Mouse (Mus musculus) mouse trophoblast stem cell (cell line): Measurements from ENCODE around the gene Angel1.

Source experiments
- in situ Hi-C, 2 experiments: fragments of 300-500 bp; cut with MseI, MboI; formaldehyde crosslinking; loops; 2 replicates in 1 of 2; 3 replicates in 1 of 2; pipeline ENCODE4 v1.15.1; 2025

The Angel1 gene

GRCm38 (mm10) chr12:86701491-86701890 lies 24.8 kb downstream of the Angel1 start:
- in situ Hi-C loops: no loop called here

DNA sequence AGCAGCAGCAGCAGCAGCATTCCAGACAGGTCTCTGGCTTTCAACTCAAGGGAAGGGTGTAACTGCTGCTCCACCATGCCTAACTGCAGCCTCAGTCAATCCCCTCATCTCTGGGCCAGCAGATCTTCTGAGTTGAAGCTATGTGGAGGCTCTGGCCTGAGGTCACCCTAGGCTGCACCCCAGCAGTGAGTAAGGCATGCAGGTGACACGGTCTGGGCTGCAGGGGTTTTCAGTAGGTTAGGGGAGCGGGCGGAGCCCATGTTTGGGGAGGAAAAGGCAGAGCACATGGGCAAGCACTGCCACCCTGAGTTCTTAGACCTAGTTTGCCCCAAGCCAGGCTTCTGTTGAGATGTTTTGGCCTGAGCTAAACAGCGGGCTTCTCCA lies 25.3 kb downstream of the Angel1 start:
- in situ Hi-C loops: no loop called here

DNA sequence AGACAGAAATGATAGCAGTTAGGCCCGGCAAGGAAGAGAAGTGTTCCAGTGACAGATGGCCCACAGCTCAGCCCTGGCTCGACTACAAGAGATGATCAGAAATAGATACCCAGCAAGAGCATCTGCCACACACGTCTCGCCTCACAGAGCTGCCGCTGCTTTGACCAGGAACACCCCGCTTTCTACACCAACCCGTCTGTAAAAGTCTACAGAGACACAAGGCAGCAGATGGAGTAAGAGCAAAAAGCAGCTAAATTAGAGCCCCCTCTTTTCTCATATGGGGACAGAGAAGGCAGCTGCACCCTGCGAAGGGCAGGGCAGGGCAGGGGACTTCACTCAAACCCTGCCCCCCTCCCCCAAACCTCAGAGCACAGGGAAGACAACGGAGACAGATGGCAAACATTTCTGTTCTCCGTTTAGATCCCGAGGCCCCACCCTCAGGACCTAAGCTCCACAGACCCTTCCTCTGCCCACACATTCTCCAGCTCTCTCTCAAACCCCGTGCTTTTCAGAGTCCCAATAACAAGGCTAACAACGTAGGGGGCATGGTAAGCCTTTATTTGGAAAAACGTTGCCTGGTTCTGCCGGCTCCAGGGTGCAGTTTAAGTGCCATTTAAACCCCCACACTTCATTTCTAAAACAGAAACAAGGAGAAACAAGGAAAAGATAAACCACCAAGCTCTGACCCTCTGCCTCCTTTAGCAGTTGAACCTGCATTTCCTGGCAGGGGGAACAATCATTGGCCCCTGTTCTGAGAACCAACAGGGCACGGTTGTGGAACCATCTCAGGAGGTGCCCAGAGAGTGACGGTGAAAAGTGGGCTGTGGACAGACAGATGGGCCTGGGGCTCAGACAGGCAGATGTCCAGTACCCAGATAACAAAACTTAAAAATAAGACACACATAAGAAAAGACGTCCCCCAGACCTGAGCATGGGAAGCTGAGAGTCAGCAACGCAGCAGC lies 26.0 kb downstream of the Angel1 start:
- in situ Hi-C loops: no loop called here

DNA sequence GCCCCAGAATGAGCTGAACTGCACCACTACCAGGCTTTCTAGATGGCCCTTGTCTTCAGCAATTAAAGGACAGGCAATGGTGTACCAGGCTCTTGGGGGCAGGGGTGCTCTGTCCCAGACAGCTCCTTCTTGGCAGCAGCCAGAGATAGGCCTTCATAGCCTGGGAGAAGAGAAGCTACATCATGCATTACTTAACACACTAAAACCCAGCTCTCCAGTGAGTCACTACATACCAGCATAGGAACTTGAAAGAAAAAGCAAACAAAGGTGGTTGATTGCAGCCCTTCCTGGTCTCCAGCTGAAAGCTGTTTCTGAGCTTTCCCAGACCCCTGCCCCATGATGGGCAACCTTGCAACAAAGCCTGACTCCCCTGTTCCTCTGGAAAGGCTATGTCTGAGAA lies 27.7 kb downstream of the Angel1 start:
- in situ Hi-C loops: no loop called here

DNA sequence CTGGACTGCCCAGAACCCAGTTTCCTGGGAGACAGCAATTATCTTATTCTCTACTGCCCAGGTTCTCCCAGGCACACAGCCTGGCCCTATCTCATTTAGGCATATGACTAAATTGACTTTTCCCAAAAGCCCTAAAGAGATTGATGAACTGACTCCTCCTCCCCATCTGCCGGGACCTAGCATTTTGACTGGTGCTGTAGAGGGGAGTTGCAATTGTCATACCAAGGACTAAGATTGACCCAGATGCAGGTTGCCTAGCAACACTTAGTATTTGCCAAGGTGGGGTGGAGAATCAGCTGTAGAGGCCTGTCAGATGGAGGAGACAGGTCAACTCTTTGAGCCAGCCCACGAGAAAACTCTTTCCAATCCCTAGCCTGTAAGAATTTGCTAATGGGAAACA lies 28.3 kb downstream of the Angel1 start:
- in situ Hi-C loops: no loop called here

GRCm38 (mm10) chr12:86694441-86694840 lies 31.8 kb downstream of the Angel1 start:
- in situ Hi-C loops: no loop called here

DNA sequence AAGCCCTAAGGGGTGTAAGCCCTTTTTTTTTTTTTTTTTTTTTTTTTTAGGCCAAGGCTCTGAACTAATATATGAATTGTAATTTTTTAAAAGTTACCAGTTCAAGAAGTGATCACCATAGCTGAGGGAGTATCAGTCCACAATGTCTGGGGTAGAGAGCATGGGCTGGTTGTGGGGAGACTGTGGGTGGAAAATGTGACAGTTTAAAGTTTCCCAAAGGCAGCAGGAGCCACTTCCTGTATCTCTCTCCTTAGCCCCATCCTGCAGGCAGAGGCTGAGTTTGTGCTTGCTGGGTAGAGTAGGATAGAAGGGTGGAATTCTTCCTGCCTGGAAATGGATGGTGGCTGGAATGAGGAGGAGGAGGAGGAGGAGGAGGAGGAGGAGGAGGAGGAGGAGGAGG lies 32.9 kb downstream of the Angel1 start:
- in situ Hi-C loops: no loop called here

GRCm38 (mm10) chr12:86692471-86693356 lies 33.5 kb downstream of the Angel1 start:
- in situ Hi-C loops: no loop called here

DNA sequence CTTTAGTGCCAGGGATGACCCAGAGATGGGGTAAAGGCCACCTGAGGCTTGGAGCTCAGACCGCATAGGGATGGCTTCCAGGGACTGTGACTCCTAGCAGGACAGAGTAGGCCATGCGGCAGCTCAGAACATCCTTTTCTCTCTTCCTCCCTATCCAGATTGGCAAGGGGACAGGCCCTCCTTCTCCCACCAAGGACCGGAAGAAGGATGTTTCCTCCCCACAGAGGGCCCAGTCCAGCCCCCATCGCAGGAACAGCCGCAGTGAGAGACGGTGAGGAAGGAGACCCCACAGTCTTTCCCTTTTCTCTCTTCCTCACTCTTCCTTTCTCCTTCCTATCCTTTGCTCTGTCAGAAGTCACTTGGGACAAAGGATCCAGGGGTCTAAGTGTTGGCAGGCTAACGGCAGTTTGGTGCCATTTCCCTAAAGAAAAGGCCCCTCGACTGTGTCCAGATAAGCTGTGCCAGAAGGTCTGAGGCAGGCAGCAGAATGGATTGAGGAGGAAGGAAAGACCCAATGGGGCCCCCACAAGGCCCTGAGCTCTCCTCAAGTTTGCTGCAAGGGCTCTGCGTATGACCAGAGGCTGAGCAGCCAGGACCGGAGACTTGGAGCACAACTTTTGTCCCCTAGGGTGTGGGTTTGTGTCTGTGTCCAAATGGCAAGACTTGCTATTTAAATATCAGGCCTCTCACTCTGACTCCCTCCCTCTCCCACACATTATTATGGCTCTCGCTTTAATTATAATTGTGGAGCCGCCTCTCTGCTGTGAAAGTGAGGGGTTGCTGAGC lies 35.4 kb downstream of the Angel1 start:
- in situ Hi-C loops: no loop called here

DNA sequence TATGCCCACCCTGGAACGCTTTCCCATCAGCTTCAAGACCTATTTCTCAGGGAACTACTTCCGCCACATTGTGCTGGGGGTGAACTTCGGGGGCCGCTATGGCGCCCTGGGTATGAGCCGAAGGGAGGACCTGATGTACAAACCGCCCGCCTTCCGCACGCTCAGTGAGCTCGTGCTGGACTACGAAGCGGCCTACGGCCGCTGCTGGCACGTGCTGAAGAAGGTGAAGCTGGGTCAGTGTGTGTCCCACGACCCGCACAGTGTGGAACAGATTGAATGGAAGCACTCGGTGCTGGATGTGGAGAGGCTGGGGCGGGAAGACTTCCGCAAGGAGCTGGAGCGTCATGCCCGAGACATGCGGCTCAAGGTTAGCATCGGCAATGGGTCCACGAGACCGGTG lies 37.3 kb downstream of the Angel1 start:
- in situ Hi-C loops: no loop called here

DNA sequence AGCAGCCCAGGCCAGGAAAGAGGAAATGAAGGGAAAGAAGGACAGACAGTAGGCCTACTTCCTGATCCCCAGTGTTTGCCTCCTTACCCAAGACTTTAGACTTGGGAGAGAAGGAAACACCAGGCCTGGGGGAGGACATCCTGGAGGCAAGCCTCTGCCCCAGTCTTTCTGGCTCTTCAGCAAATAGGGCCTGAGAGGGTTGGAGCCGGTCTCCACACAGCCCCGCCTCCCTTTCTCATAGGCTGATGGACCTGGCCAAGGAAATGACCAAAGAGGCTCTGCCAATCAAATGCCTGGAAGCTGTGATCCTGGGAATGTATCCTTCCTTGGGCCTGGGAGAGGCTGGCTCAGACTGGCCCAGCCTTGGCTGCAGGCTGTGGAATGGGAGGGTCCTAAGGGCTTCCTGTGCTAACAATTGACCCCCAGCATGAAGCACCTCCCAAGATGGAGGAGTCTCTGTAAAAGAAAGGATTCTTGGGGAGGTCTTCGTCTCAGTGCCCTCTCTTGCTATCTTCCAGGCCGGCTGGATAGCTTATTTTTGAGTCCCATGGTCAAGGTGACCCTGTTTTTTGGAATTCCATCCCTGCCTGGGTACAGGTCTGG lies 38.2 kb downstream of the Angel1 start:
- in situ Hi-C loops: no loop called here

DNA sequence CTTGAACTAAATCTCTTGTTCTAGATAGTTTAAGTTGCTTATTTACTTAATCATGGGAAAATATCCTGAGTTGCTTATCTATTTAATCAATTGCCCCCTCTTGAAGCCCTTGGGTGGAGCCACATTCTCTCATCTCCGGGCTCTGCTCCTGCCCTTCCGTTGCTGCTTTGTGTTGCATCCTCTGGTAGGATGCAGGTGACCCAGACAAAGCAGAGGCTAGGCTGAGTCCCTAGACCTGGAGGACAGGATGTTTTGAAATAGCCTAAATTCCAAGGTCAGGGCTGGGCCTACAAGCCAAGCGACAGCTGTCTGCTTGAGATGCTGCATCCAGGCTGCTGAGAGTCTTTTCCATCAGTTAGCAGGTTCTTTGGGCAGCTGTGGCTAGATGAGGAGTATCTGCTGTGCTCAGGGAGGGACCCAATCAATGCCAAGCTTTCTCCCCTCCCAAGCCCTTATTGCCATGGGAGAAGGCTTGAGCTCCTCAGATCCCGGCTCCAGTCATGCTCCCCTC lies 38.8 kb downstream of the Angel1 start:
- in situ Hi-C loops: no loop called here

DNA sequence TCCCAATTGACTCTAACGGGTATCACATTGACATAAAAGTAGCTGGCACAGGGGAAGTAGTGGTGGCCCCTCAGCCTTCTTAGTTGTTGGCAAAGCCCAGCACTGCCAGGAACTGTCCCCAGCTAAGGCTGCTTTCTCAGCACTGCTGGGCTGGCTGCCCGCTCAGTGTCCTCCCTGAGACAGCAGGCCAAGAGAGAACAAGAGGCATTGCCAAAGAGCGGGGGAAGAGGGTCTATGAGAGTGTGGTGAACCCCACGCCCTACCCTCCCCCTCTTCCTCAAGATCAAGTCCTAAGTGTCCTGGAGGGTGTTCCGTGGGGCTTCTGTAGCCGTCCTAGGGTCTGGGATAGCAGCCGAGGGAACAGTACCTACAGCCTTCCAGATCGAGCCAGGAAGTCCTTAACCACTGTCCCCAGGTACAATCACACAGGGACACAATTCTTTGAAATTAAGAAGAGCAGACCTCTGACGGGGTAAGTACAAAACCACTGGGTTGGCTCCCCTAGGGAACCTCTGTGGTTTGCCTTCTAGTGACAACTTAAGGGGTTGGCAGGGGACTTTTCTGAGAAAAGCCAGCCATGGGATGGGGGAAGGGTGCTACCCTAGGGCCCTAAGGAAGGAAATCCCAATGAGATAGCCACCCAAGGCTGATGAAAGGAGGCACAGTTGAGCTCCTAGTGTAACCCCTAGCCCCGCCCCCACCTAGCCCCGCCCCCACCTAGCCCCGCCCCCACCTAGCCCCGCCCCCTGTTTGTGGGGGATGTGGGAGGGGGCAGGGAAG lies 39.5 kb downstream of the Angel1 start:
- in situ Hi-C loops: no loop called here

DNA sequence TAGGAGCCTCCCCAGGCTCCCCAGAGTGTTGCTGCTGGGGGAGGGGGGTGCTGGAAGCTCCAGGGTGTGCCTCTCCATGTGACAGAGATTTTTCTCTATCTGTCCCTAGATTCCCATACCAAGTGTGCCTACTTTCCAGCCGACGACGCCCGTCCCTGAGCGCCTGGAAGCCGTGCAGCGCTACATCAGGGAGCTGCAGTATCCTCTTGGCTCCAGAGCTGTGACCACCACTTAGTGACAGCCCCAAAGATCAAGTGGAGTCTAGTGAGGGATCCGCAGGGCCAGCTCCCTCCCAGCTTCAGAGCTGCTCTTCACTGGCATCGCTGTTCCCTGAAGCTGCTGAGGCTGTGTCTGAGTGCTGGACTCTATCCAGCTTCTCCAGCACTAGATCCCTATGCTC lies 41.0 kb downstream of the Angel1 start:
- in situ Hi-C loops: no loop called here

DNA sequence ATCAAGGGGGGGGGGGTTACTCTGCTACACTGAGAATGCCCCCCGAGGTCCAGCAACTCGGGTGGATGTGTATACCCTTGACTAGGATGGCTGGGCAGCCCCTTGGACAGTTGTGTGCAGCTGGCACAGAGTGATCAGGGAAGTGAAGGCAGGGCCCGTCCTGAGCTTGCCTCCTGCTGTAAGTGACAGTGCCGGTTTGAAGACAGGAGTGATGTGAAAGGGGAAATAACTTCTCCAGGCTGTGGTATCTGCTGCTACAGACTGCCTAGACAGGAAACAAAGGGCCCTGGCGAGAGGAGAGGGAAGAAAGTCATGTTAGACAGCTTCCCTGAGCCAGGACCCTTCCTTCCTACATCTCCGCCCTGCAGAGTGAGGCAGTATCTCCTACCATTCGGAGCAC lies 42.6 kb downstream of the Angel1 start:
- in situ Hi-C loops: no loop called here

- in situ Hi-C loops: no loop called here
These were observed 44.1 kb downstream of the Angel1 start for GRCm38 (mm10) chr12:86682178-86682577.

DNA sequence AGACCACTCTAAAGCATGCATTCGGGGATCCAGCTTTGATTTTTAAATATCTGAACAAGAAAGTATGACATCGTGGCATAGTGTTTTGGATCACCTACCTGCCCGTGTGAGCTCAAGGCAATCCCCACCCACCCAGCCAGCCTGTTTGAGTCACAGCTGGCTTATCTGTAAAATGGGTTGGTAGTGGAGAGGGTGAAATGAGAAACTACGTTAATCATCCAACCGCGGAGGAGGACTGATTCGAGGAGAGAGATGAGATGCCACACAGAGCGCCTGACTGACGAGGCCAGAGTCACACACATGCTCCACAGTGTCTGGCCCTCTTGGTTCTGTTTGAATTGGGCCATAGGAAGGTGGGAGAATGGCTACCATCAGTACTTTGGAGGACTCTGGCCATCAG lies 44.6 kb downstream of the Angel1 start:
- in situ Hi-C loops: no loop called here

DNA sequence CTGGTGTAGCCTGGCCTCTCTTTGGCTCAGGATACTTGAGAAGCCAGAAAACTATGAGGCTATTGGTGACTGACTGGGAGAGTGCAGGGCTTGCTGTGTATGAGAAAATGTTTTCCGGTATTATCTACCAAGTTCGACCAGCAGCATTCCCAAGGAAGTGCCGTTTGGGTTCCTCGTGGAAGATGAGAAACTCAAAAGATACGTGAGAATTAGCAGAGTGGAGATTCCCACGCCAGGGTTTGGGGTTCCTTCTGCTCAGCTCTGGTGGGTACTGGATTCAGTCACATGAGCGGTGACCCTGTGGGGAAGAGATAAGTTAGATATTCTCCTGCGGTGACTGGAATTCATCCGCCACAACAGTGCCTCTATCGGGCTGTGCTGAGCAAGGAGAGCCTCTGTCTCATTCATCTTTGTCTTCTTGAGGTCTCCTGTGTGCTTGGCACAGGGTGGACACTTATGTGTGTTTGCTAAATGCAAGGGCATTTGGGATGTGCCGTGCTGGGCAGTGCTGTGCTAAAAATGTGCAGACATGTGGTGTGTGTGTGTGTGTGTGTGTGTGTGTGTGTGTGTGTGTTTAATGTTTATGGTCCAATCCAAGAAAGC lies 45.6 kb downstream of the Angel1 start:
- in situ Hi-C loops: no loop called here

- in situ Hi-C loops: no loop called here
These were observed 46.2 kb downstream of the Angel1 start for GRCm38 (mm10) chr12:86679991-86680491.

GRCm38 (mm10) chr12:86679546-86679930 lies 46.7 kb downstream of the Angel1 start:
- in situ Hi-C loops: no loop called here
